Mouse (Mus musculus) layer of hippocampus, adult 9-11 months (tissue): ENCODE data around the gene Hspg2.
A peak's percentile ranks its signal among the peaks of the same experiment; 100 is the strongest.
"Not testable (repeated sequence)": the region's sequence is repeated elsewhere in the genome, so short reads cannot be mapped to it uniquely, and the experiment has no call there.

Experiments
- DNase-seq: peaks from one replicate; pipeline ENCODE4 v3.0.0; 2022

Hspg2 gene

GRCm38 (mm10) chr4:137468260-137469080 lies at the start of gene Hspg2:
Hspg2 (plus strand) TSS chr4:137468769.
- DNase-seq, result peak; percentile 81

GRCm38 (mm10) chr4:137430502-137430901 lies 38.1 kb upstream of the Hspg2 start, which contains the start of gene Cela3b:
Cela3b (minus strand) TSS chr4:137430540.
- DNase-seq, result no peak

- not testable (repeated sequence) for DNase-seq
Measured at GRCm38 (mm10) chr4:137432700-137433550, 35.6 kb upstream of the Hspg2 start.

- no peak for DNase-seq
Measured at GRCm38 (mm10) chr4:137436979-137437669, 31.4 kb upstream of the Hspg2 start.

GRCm38 (mm10) chr4:137438842-137439241 lies 29.7 kb upstream of the Hspg2 start:
- no peak for DNase-seq

GRCm38 (mm10) chr4:137441332-137441731 lies 27.2 kb upstream of the Hspg2 start:
- DNase-seq, result no peak

- peak; percentile 12 for DNase-seq
Measured at GRCm38 (mm10) chr4:137443625-137444024, 24.9 kb upstream of the Hspg2 start.

- DNase-seq, result no peak
Measured at GRCm38 (mm10) chr4:137445881-137446280, 22.7 kb upstream of the Hspg2 start.

GRCm38 (mm10) chr4:137447363-137448196 lies 21.0 kb upstream of the Hspg2 start:
- DNase-seq, result no peak

- no peak for DNase-seq
Measured at GRCm38 (mm10) chr4:137448197-137448596, 20.4 kb upstream of the Hspg2 start.

- DNase-seq, result no peak
Measured at GRCm38 (mm10) chr4:137448641-137449040, 19.9 kb upstream of the Hspg2 start.

GRCm38 (mm10) chr4:137449132-137449531 lies 19.4 kb upstream of the Hspg2 start:
- DNase-seq, result no peak

- DNase-seq, result no peak
Measured at GRCm38 (mm10) chr4:137449715-137450114, 18.9 kb upstream of the Hspg2 start.

- DNase-seq, result no peak
Measured at GRCm38 (mm10) chr4:137452190-137452589, 16.4 kb upstream of the Hspg2 start.

- DNase-seq, result no peak
Measured at GRCm38 (mm10) chr4:137453234-137453767, 15.3 kb upstream of the Hspg2 start, which contains the start of gene 1700013G24Rik. 1700013G24Rik (plus strand) TSS chr4:137453284.

GRCm38 (mm10) chr4:137454582-137454981 lies 14.0 kb upstream of the Hspg2 start:
- no peak for DNase-seq

GRCm38 (mm10) chr4:137456581-137456980 lies 12.0 kb upstream of the Hspg2 start:
- DNase-seq, result no peak

GRCm38 (mm10) chr4:137457292-137457691 lies 11.3 kb upstream of the Hspg2 start:
- no peak for DNase-seq

- DNase-seq, result no peak
Measured at GRCm38 (mm10) chr4:137458310-137458709, 10.3 kb upstream of the Hspg2 start.

- no peak for DNase-seq
Measured at GRCm38 (mm10) chr4:137458861-137459260, 9.7 kb upstream of the Hspg2 start.

GRCm38 (mm10) chr4:137460676-137461075 lies 7.9 kb upstream of the Hspg2 start:
- DNase-seq, result no peak

GRCm38 (mm10) chr4:137461217-137461616 lies 7.4 kb upstream of the Hspg2 start:
- DNase-seq, result no peak
